Mouse (Mus musculus) megakaryocyte, embryonic 14.5 days (primary cell): ENCODE data around the gene Lyplal1. TPM values are rescaled to one million over a fixed set of nuclear protein-coding genes. Genes with fewer than 3 reads are reported as not detected.

ENCODE experiments used
- H3K27me3 ChIP-seq: replicated peaks from 2 replicates; pipeline ENCODE3; 2012; ENCODE audit warnings: inconsistent platforms
- H3K36me3 ChIP-seq: replicated peaks from 2 replicates; pipeline ENCODE3; 2012; ENCODE audit warnings: low read length, inconsistent platforms, mixed read lengths
- H3K4me1 ChIP-seq: 2 replicates; pipeline ENCODE4 v1.6.1; 2012; ENCODE audit warnings: inconsistent platforms
- H3K4me3 ChIP-seq: replicated peaks from 2 replicates; pipeline ENCODE3; 2012; ENCODE audit warnings: moderate library complexity, mild to moderate bottlenecking, inconsistent platforms
- H3K9me3 ChIP-seq: 2 replicates; pipeline ENCODE4 v1.6.1; 2012; ENCODE audit warnings: inconsistent platforms
- FLI1 ChIP-seq: IDR thresholded peaks from 2 replicates; pipeline ENCODE4 v1.6.1; 2012; ENCODE audit warnings: low read length, inconsistent platforms, mixed read lengths
- GATA1 ChIP-seq: IDR thresholded peaks from 3 replicates; pipeline ENCODE4 v1.6.1; 2012; ENCODE audit warnings: mixed read lengths, low read length, inconsistent platforms, borderline replicate concordance
- polyA plus RNA-seq: library from polyadenylated mRNA; stranded (reverse); fragments of >175 nt; gene quantifications from 2 replicates; pipeline ENCODE4 v1.2.3, GENCODE M21; 2012; ENCODE audit warnings: low replicate concordance; ENCODE audit not compliant: insufficient read depth

Lyplal1 gene
- polyA plus RNA-seq, 1 experiment = 9.4 TPM

- Histone ChIP-seq H3K4me1 (no peaks in the 10 kb centered on the region), H3K4me3 (no peak overlapping the region), H3K36me3 (no peaks in the 10 kb centered on the region), H3K27me3 (no peaks in the 10 kb centered on the region), H3K9me3 (no peaks in the 10 kb centered on the region; the same call in 1 of the 2 replicates)
- TF ChIP-seq FLI1 (no peak), GATA1 (no peak)
Measured at GRCm38 (mm10) chr1:186126313-186126862, 9.3 kb upstream of the Lyplal1 start.

GRCm38 (mm10) chr1:186123690-186124089 lies 6.6 kb upstream of the Lyplal1 start:
- no peak for TF ChIP-seq GATA1
- no peak for TF ChIP-seq FLI1
- Histone ChIP-seq H3K4me3 (no peak overlapping the region), H3K9me3 (no peaks in the 10 kb centered on the region), H3K4me1 (no peaks in the 10 kb centered on the region), H3K36me3 (no peaks in the 10 kb centered on the region), H3K27me3 (no peaks in the 10 kb centered on the region)

- Histone ChIP-seq H3K4me1 (peaks cover 6% of the 10 kb centered on the region), H3K4me3 (no peak overlapping the region), H3K27me3 (no peaks in the 10 kb centered on the region), H3K9me3 (no peaks in the 10 kb centered on the region), H3K36me3 (no peaks in the 10 kb centered on the region)
- no peak for TF ChIP-seq FLI1
Measured at GRCm38 (mm10) chr1:186119856-186120255, 2.7 kb upstream of the Lyplal1 start.

- Histone ChIP-seq H3K4me3 (peak overlapping the region; percentile 96), H3K4me1 (peaks cover 6% of the 10 kb centered on the region), H3K36me3 (peaks cover 12% of the 10 kb centered on the region), H3K9me3 (no peaks in the 10 kb centered on the region), H3K27me3 (no peaks in the 10 kb centered on the region)
- TF ChIP-seq FLI1 (no peak), GATA1 (no peak)
Measured at GRCm38 (mm10) chr1:186116086-186116600, 967 bp downstream of the Lyplal1 start.

GRCm38 (mm10) chr1:186102313-186102712 lies 14.8 kb downstream of the Lyplal1 start:
- TF ChIP-seq GATA1 (no peak), FLI1 (no peak)
- Histone ChIP-seq H3K4me3 (no peak overlapping the region), H3K27me3 (no peaks in the 10 kb centered on the region), H3K4me1 (no peaks in the 10 kb centered on the region), H3K9me3 (no peaks in the 10 kb centered on the region), H3K36me3 (peaks cover 21% of the 10 kb centered on the region)

GRCm38 (mm10) chr1:186066266-186066897 lies 50.7 kb downstream of the Lyplal1 start:
- no peaks in the 10 kb centered on the region for H3K27me3 ChIP-seq
- no peaks in the 10 kb centered on the region for H3K4me1 ChIP-seq
- no peak overlapping the region for H3K4me3 ChIP-seq
- TF ChIP-seq GATA1 (no peak), FLI1 (no peak)
- H3K9me3 ChIP-seq = peaks cover 11% of the 10 kb centered on the region
- no peaks in the 10 kb centered on the region for H3K36me3 ChIP-seq

GRCm38 (mm10) chr1:186060041-186060440 lies 57.1 kb downstream of the Lyplal1 start:
- Histone ChIP-seq H3K36me3 (no peaks in the 10 kb centered on the region), H3K9me3 (peaks cover 14% of the 10 kb centered on the region; the same call in 1 of the 2 replicates), H3K4me3 (no peak overlapping the region), H3K4me1 (no peaks in the 10 kb centered on the region), H3K27me3 (no peaks in the 10 kb centered on the region)
- TF ChIP-seq FLI1 (no peak), GATA1 (no peak)

GRCm38 (mm10) chr1:186054227-186054626 lies 62.9 kb downstream of the Lyplal1 start:
- H3K9me3 ChIP-seq = peaks cover 27% of the 10 kb centered on the region
- peak overlapping the region; percentile 31 for H3K4me3 ChIP-seq
- H3K4me1 ChIP-seq = no peaks in the 10 kb centered on the region
- TF ChIP-seq GATA1 = no peak
- no peak for TF ChIP-seq FLI1
- H3K36me3 ChIP-seq = no peaks in the 10 kb centered on the region
- H3K27me3 ChIP-seq = no peaks in the 10 kb centered on the region

GRCm38 (mm10) chr1:186053280-186054043 lies 63.6 kb downstream of the Lyplal1 start:
- no peaks in the 10 kb centered on the region for H3K36me3 ChIP-seq
- no peak overlapping the region for H3K4me3 ChIP-seq
- H3K27me3 ChIP-seq = no peaks in the 10 kb centered on the region
- peaks cover 34% of the 10 kb centered on the region for H3K9me3 ChIP-seq
- H3K4me1 ChIP-seq = no peaks in the 10 kb centered on the region
- TF ChIP-seq GATA1 (no peak), FLI1 (no peak)
